Mouse (Mus musculus): ENCODE results near the gene Smdt1.

DNA sequence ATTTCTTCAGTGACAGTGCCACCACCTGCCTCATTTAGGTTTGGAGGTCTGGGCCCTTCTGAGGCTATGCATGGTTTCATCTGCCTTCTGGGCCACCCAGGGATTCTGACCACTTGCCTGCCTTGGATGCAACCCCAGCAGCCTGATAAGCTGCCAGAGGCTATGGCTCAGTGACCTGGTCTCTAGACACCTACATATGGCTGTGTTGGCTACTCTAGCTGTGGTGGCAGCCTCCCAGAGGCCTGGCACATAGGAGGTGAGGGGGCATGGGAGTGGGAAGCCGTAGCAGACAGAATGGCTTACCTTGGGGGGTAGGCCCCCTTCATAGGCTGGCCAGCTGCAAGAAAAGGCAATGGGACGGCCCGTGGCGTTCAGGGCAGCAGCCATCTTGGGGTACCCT, 3.6 kb upstream of the Smdt1 start:
- TF ChIP-seq CTCF (IDR thresholded peaks at IDR 0.05; ENCODE audit: insufficient read depth, low read length), result no peak
- TF ChIP-seq POLR2A (IDR thresholded peaks at IDR 0.05; ENCODE audit: borderline replicate concordance, extremely low read depth, low read depth, low read length), result no peak
